Mouse (Mus musculus): ENCODE measurements around the gene Zmynd8. TPM values are rescaled to one million over a fixed set of nuclear protein-coding genes. Genes with fewer than 3 reads are reported as not detected.

Zmynd8 gene
- polyA plus RNA-seq, 1 experiment: 3.0 TPM

DNA sequence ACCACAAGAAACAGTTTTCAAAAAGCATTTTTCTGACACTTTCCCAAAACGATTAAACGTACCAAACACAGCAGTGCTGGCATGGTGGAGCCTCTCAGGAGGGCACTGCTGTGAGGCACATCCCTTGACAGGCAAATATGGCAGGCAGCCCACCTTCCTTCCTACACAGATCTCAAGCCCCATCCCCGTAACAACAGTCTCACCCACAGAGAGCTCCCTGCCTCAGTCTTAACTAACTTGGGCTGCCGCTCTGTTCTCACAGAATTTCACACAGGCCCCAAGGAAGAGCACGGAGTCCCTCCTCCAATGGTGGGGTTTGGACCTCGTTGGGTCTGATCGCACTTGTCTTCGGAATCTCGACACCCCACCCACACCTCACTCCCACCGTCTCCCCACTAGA, 56.6 kb downstream of the Zmynd8 start:
- Histone ChIP-seq H3K36me3 (ENCODE audit: control insufficient read depth, insufficient read depth, low read length) (no peaks in the 10 kb centered on the region), H3K27me3 (ENCODE audit: control insufficient read depth, insufficient read depth, low read length) (no peaks in the 10 kb centered on the region), H3K27ac (ENCODE audit: control insufficient read depth, insufficient read depth, low read depth, low read length) (no peak overlapping the region), H3K4me1 (ENCODE audit: control insufficient read depth, insufficient read depth, low read length) (no peaks in the 10 kb centered on the region; the same call in 1 of the 2 replicates), H3K4me3 (ENCODE audit: control insufficient read depth, low read depth, low read length) (no peak overlapping the region)
- no peak for TF ChIP-seq POLR2A (IDR thresholded peaks at IDR 0.05; ENCODE audit: control insufficient read depth, low read depth, low read length)
- no peak for TF ChIP-seq CTCF (IDR thresholded peaks at IDR 0.05; ENCODE audit: control insufficient read depth, insufficient read depth, insufficient replicate concordance, low read depth, low read length)

GRCm38 (mm10) chr2:165841805-165842204, 57.0 kb downstream of the Zmynd8 start:
- H3K4me3 ChIP-seq (ENCODE audit: control insufficient read depth, low read depth, low read length): no peak overlapping the region

DNA sequence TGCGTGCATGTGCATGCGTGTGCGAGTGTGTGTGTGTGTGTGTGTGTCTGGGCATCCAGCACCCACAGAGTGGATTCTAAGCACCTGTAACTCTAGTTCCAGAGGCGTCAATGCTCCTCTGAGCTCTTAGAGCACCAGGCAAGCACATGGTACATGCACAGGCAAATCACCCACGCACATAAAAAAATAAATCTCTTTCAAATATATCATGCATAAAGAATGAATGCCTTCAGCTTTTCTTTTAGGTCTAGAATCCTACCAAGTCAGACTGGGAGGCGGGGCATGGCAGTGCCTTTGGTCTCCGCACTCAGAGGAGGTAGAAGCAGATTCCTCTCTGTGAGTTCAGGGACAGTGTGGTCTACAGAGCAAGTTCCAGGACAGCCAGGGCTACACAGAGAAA, 58.0 kb downstream of the Zmynd8 start:
- H3K4me1 ChIP-seq (ENCODE audit: control insufficient read depth, insufficient read depth, low read length): no peaks in the 10 kb centered on the region; the same call in 1 of the 2 replicates
- H3K27ac ChIP-seq (ENCODE audit: control insufficient read depth, insufficient read depth, low read depth, low read length): no peak overlapping the region
- H3K27me3 ChIP-seq (ENCODE audit: control insufficient read depth, insufficient read depth, low read length): no peaks in the 10 kb centered on the region
- no peaks in the 10 kb centered on the region for H3K36me3 ChIP-seq (ENCODE audit: control insufficient read depth, insufficient read depth, low read length)
- H3K4me3 ChIP-seq (ENCODE audit: control insufficient read depth, low read depth, low read length): no peak overlapping the region
- TF ChIP-seq CTCF (IDR thresholded peaks at IDR 0.05; ENCODE audit: control insufficient read depth, insufficient read depth, insufficient replicate concordance, low read depth, low read length) (no peak), POLR2A (IDR thresholded peaks at IDR 0.05; ENCODE audit: control insufficient read depth, low read depth, low read length) (no peak)

More at GRCm38 (mm10) chr2:165841805-165842204, 57.0 kb downstream of the Zmynd8 start:
- no peaks in the 10 kb centered on the region; the same call in 1 of the 2 replicates for H3K4me1 ChIP-seq (ENCODE audit: control insufficient read depth, insufficient read depth, low read length)
- no peak for TF ChIP-seq POLR2A (IDR thresholded peaks at IDR 0.05; ENCODE audit: control insufficient read depth, low read depth, low read length)
- no peak for TF ChIP-seq CTCF (IDR thresholded peaks at IDR 0.05; ENCODE audit: control insufficient read depth, insufficient read depth, insufficient replicate concordance, low read depth, low read length)
- no peaks in the 10 kb centered on the region for H3K27me3 ChIP-seq (ENCODE audit: control insufficient read depth, insufficient read depth, low read length)
- H3K27ac ChIP-seq (ENCODE audit: control insufficient read depth, insufficient read depth, low read depth, low read length): no peak overlapping the region
- no peaks in the 10 kb centered on the region for H3K36me3 ChIP-seq (ENCODE audit: control insufficient read depth, insufficient read depth, low read length)

- TF ChIP-seq CTCF (IDR thresholded peaks at IDR 0.05; ENCODE audit: control insufficient read depth, insufficient read depth, insufficient replicate concordance, low read depth, low read length): no peak
- no peak for TF ChIP-seq POLR2A (IDR thresholded peaks at IDR 0.05; ENCODE audit: control insufficient read depth, low read depth, low read length)
- Histone ChIP-seq H3K4me1 (ENCODE audit: control insufficient read depth, insufficient read depth, low read length) (no peaks in the 10 kb centered on the region; the same call in 1 of the 2 replicates), H3K4me3 (ENCODE audit: control insufficient read depth, low read depth, low read length) (no peak overlapping the region), H3K27ac (ENCODE audit: control insufficient read depth, insufficient read depth, low read depth, low read length) (no peak overlapping the region), H3K27me3 (ENCODE audit: control insufficient read depth, insufficient read depth, low read length) (no peaks in the 10 kb centered on the region), H3K36me3 (ENCODE audit: control insufficient read depth, insufficient read depth, low read length) (no peaks in the 10 kb centered on the region)
These were observed 59.5 kb downstream of the Zmynd8 start for GRCm38 (mm10) chr2:165839317-165839652.

GRCm38 (mm10) chr2:165838606-165839316, 60.1 kb downstream of the Zmynd8 start:
- H3K27me3 ChIP-seq (ENCODE audit: control insufficient read depth, insufficient read depth, low read length): no peaks in the 10 kb centered on the region
- H3K36me3 ChIP-seq (ENCODE audit: control insufficient read depth, insufficient read depth, low read length): no peaks in the 10 kb centered on the region
- no peaks in the 10 kb centered on the region; the same call in 1 of the 2 replicates for H3K4me1 ChIP-seq (ENCODE audit: control insufficient read depth, insufficient read depth, low read length)
- H3K4me3 ChIP-seq (ENCODE audit: control insufficient read depth, low read depth, low read length): no peak overlapping the region
- TF ChIP-seq POLR2A (IDR thresholded peaks at IDR 0.05; ENCODE audit: control insufficient read depth, low read depth, low read length) (no peak), CTCF (IDR thresholded peaks at IDR 0.05; ENCODE audit: control insufficient read depth, insufficient read depth, insufficient replicate concordance, low read depth, low read length) (no peak)
- H3K27ac ChIP-seq (ENCODE audit: control insufficient read depth, insufficient read depth, low read depth, low read length): no peak overlapping the region

DNA sequence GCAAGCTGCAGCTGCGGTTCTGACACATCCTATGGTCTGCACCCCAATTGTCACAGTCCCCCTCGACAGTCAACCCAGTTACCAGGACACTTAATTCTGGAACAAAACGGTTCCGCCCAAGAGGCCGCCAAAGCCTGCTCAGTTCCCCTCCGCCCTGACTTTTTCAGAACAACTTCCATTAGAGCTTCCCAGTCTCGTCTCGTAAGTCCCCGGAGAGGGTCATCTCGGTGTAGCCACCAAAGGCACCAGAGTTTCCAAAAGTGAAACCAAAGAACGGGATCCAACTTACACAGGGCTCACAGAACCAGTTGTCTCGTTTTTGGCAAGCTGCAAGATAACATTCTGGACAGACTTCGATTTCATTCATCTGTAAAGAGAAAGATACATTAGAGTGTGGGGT, 64.2 kb downstream of the Zmynd8 start:
- Histone ChIP-seq H3K4me3 (ENCODE audit: control insufficient read depth, low read depth, low read length) (no peak overlapping the region), H3K27me3 (ENCODE audit: control insufficient read depth, insufficient read depth, low read length) (no peaks in the 10 kb centered on the region), H3K36me3 (ENCODE audit: control insufficient read depth, insufficient read depth, low read length) (no peaks in the 10 kb centered on the region), H3K4me1 (ENCODE audit: control insufficient read depth, insufficient read depth, low read length) (peaks cover 2% of the 10 kb centered on the region; the same call in 1 of the 2 replicates), H3K27ac (ENCODE audit: control insufficient read depth, insufficient read depth, low read depth, low read length) (no peak overlapping the region)
- no peak for TF ChIP-seq CTCF (IDR thresholded peaks at IDR 0.05; ENCODE audit: control insufficient read depth, insufficient read depth, insufficient replicate concordance, low read depth, low read length)
- no peak for TF ChIP-seq POLR2A (IDR thresholded peaks at IDR 0.05; ENCODE audit: control insufficient read depth, low read depth, low read length)

GRCm38 (mm10) chr2:165833468-165833867, 65.3 kb downstream of the Zmynd8 start:
- Histone ChIP-seq H3K27ac (ENCODE audit: control insufficient read depth, insufficient read depth, low read depth, low read length) (no peak overlapping the region), H3K4me3 (ENCODE audit: control insufficient read depth, low read depth, low read length) (no peak overlapping the region), H3K4me1 (ENCODE audit: control insufficient read depth, insufficient read depth, low read length) (peaks cover 2% of the 10 kb centered on the region; the same call in 1 of the 2 replicates), H3K27me3 (ENCODE audit: control insufficient read depth, insufficient read depth, low read length) (no peaks in the 10 kb centered on the region), H3K36me3 (ENCODE audit: control insufficient read depth, insufficient read depth, low read length) (no peaks in the 10 kb centered on the region)
- TF ChIP-seq POLR2A (IDR thresholded peaks at IDR 0.05; ENCODE audit: control insufficient read depth, low read depth, low read length) (no peak), CTCF (IDR thresholded peaks at IDR 0.05; ENCODE audit: control insufficient read depth, insufficient read depth, insufficient replicate concordance, low read depth, low read length) (no peak)
